Comparison of ENCODE assay signal across 8 mouse cellular contexts in genomic region chr6:92422286-92422685, GRCm38 (mm10).
A peak's percentile ranks its signal among the peaks of the same experiment; 100 is the strongest.
DNase-seq lines count a peak whose midpoint lies in the region; ATAC-seq lines count a peak whose summit lies in the region.

No protein-coding gene starts in this region.

- ATAC-seq in megakaryocyte-erythroid progenitor cell, adult 5-6 weeks (replicated peaks; ENCODE audit: low FRiP score, low TSS enrichment, poor library complexity, severe bottlenecking): 0 out of 2 replicates have a peak, but pooled peaks have one; percentile 52

- DNase-seq in adrenal gland, adult (ENCODE audit: inconsistent age in 2 of 2, low spot score in 1 of 2): peak; percentile 24 to 73
- no peak for DNase-seq in adrenal gland, adult 8-10 months
- DNase-seq in layer of hippocampus, adult 11-12 months (ENCODE audit: low spot score): peak; percentile 33
- DNase-seq in layer of hippocampus, adult 8-10 months (ENCODE audit: low spot score in 2 of 2): no peak
- peak; percentile 70 for DNase-seq in ZHBTc4 (ENCODE audit: low read depth, low spot score)
- peak; percentile 32 to 36 for DNase-seq in heart, postnatal 36 days
- DNase-seq in spleen, adult 18-20 months: no peak

- intact Hi-C loops in heart, postnatal 36 days (cut with DNase I): loop anchor here (5.0 to 10.0 kb wide), 2 partner anchors 113 to 245 kb away; no protein-coding TSS in a partner anchor

Comparison
In these comparisons a context has a peak if more than half of its experiments do, and no peak if none do; other contexts are left out.
1. DNase-seq: peak in adrenal gland, adult (2 of 2), layer of hippocampus, adult 11-12 months (single experiment), ZHBTc4 (single experiment) and heart, postnatal 36 days (2 of 2); none in adrenal gland, adult 8-10 months (single experiment), layer of hippocampus, adult 8-10 months (0 of 2) and spleen, adult 18-20 months (0 of 2).